Mouse (Mus musculus) heart, embryonic 10.5 days (tissue): ENCODE results near the gene Pdlim7. TPM values are rescaled to one million over a fixed set of nuclear protein-coding genes. Genes with fewer than 3 reads are reported as not detected.

Experiments
- DNase-seq: peaks from one replicate; pipeline ENCODE4 v3.0.0-alpha.2; 2017; ENCODE audit warnings: low spot score
- H3K27ac ChIP-seq: fragments of 300-500 bp; sonication (generic); 2 replicates; pipeline ENCODE4 v1.5.1; 2016; ENCODE audit warnings: mild to moderate bottlenecking
- H3K27me3 ChIP-seq: fragments of 300-500 bp; sonication (generic); 2 replicates; pipeline ENCODE4 v1.6.1; 2016; ENCODE audit warnings: mild to moderate bottlenecking; ENCODE audit not compliant: poor library complexity, insufficient read depth, severe bottlenecking
- H3K36me3 ChIP-seq: fragments of 300-500 bp; sonication (generic); 2 replicates; pipeline ENCODE4 v1.6.1; 2016; ENCODE audit warnings: mild to moderate bottlenecking, moderate library complexity
- H3K4me1 ChIP-seq: fragments of 300-500 bp; sonication (generic); 2 replicates; pipeline ENCODE4 v1.6.1; 2016; ENCODE audit warnings: mild to moderate bottlenecking
- H3K4me3 ChIP-seq: fragments of 300-500 bp; sonication (generic); 2 replicates; pipeline ENCODE4 v1.5.1; 2016; ENCODE audit warnings: mild to moderate bottlenecking, moderate library complexity
- H3K9me3 ChIP-seq: fragments of 300-500 bp; sonication (generic); 2 replicates; pipeline ENCODE4 v1.6.1; 2016; ENCODE audit warnings: mild to moderate bottlenecking, moderate library complexity
- WGBS: fragments of 180-500 bp; shearing (Covaris S2); methylation state at CpG from one replicate; pipeline ENCODE4 v1.1.7; 2016; 5-methylcytosine and 5-hydroxymethylcytosine counted together
- polyA plus RNA-seq: library from polyadenylated mRNA; unstranded; fragments of >200 nt; fragmentation: Nextera tagmentation; extraction: Ambion mirVana; gene quantifications from 2 replicates; pipeline ENCODE4 v1.2.1, GENCODE M21; 2016

Pdlim7 gene
- polyA plus RNA-seq, 1 experiment from 2014 or later = 397 TPM

- DNase-seq = no peak
- H3K4me1 ChIP-seq = peaks cover 18% of the 10 kb centered on the region
- H3K9me3 ChIP-seq = no peaks in the 10 kb centered on the region
- H3K36me3 ChIP-seq = peaks cover 81% of the 10 kb centered on the region
- H3K27me3 ChIP-seq = peaks cover 57% of the 10 kb centered on the region
- H3K4me3 ChIP-seq = no peak overlapping the region
- 61% methylated on average over 16 of the region's 16 CpGs for WGBS
- H3K27ac ChIP-seq = no peak overlapping the region
Observed at GRCm38 (mm10) chr13:55477492-55477891, 36.0 kb downstream of the Pdlim7 start.

- Histone ChIP-seq H3K27me3 (peaks cover 45% of the 10 kb centered on the region), H3K9me3 (no peaks in the 10 kb centered on the region), H3K27ac (no peak overlapping the region), H3K4me3 (no peak overlapping the region), H3K4me1 (peaks cover 27% of the 10 kb centered on the region), H3K36me3 (peaks cover 69% of the 10 kb centered on the region)
- DNase-seq = no peak
- 88% methylated on average over 8 of the region's 8 CpGs for WGBS
Observed at GRCm38 (mm10) chr13:55476256-55476655, 37.2 kb downstream of the Pdlim7 start.

GRCm38 (mm10) chr13:55475750-55476149, 37.7 kb downstream of the Pdlim7 start:
- Histone ChIP-seq H3K27ac (no peak overlapping the region), H3K4me1 (peaks cover 32% of the 10 kb centered on the region), H3K9me3 (no peaks in the 10 kb centered on the region), H3K36me3 (peaks cover 64% of the 10 kb centered on the region), H3K4me3 (no peak overlapping the region), H3K27me3 (peaks cover 46% of the 10 kb centered on the region)
- 83% methylated on average over 5 of the region's 5 CpGs for WGBS
- DNase-seq = no peak

- H3K4me1 ChIP-seq = peaks cover 32% of the 10 kb centered on the region
- peaks cover 57% of the 10 kb centered on the region for H3K27me3 ChIP-seq
- no peak overlapping the region for H3K4me3 ChIP-seq
- no peak overlapping the region for H3K27ac ChIP-seq
- DNase-seq = no peak
- no peaks in the 10 kb centered on the region for H3K9me3 ChIP-seq
- 67% methylated on average over 5 of the region's 5 CpGs for WGBS
- peaks cover 53% of the 10 kb centered on the region for H3K36me3 ChIP-seq
Observed at GRCm38 (mm10) chr13:55474621-55475069, 38.8 kb downstream of the Pdlim7 start.

- Histone ChIP-seq H3K36me3 (peaks cover 46% of the 10 kb centered on the region), H3K27me3 (peaks cover 64% of the 10 kb centered on the region), H3K4me1 (peaks cover 32% of the 10 kb centered on the region), H3K27ac (no peak overlapping the region), H3K4me3 (no peak overlapping the region), H3K9me3 (no peaks in the 10 kb centered on the region)
- 78% methylated on average over 11 of the region's 11 CpGs for WGBS
- DNase-seq = no peak
Observed at GRCm38 (mm10) chr13:55473961-55474360, 39.5 kb downstream of the Pdlim7 start.

GRCm38 (mm10) chr13:55473076-55473831, 40.2 kb downstream of the Pdlim7 start:
- Histone ChIP-seq H3K36me3 (peaks cover 42% of the 10 kb centered on the region), H3K4me1 (peaks cover 29% of the 10 kb centered on the region), H3K27ac (peak overlapping the region; percentile 75), H3K27me3 (peaks cover 71% of the 10 kb centered on the region), H3K4me3 (peak overlapping the region; percentile 65), H3K9me3 (no peaks in the 10 kb centered on the region)
- no peak for DNase-seq
- 21% methylated on average over 18 of the region's 18 CpGs for WGBS

- Histone ChIP-seq H3K27ac (peak overlapping the region; percentile 75), H3K9me3 (no peaks in the 10 kb centered on the region), H3K4me3 (peak overlapping the region; percentile 65), H3K4me1 (peaks cover 29% of the 10 kb centered on the region), H3K36me3 (peaks cover 37% of the 10 kb centered on the region), H3K27me3 (peaks cover 77% of the 10 kb centered on the region)
- under 1% methylated on average over 102 of the region's 103 CpGs for WGBS
- no peak for DNase-seq
Observed at GRCm38 (mm10) chr13:55472132-55473022, 41.1 kb downstream of the Pdlim7 start.

- no peaks in the 10 kb centered on the region for H3K9me3 ChIP-seq
- peaks cover 79% of the 10 kb centered on the region for H3K27me3 ChIP-seq
- WGBS = under 1% methylated on average over 31 of the region's 31 CpGs
- H3K36me3 ChIP-seq = peaks cover 31% of the 10 kb centered on the region
- no peak for DNase-seq
- peaks cover 29% of the 10 kb centered on the region for H3K4me1 ChIP-seq
- peak overlapping the region; percentile 65 for H3K4me3 ChIP-seq
- H3K27ac ChIP-seq = peak overlapping the region; percentile 75
Observed at GRCm38 (mm10) chr13:55471819-55472131, 41.7 kb downstream of the Pdlim7 start.

- Histone ChIP-seq H3K9me3 (no peaks in the 10 kb centered on the region), H3K27ac (peak overlapping the region; percentile 75), H3K27me3 (peaks cover 77% of the 10 kb centered on the region), H3K4me3 (peak overlapping the region; percentile 65), H3K4me1 (peaks cover 29% of the 10 kb centered on the region), H3K36me3 (peaks cover 26% of the 10 kb centered on the region)
- WGBS = 3% methylated on average over 54 of the region's 54 CpGs
- DNase-seq = peak; percentile 92
Observed at GRCm38 (mm10) chr13:55471156-55471818, 42.2 kb downstream of the Pdlim7 start.

- H3K27ac ChIP-seq = 0 out of 2 replicates have a peak overlapping the region, but pooled peaks have one; percentile 75
- H3K4me1 ChIP-seq = peaks cover 34% of the 10 kb centered on the region
- no peak overlapping the region for H3K4me3 ChIP-seq
- H3K36me3 ChIP-seq = peaks cover 17% of the 10 kb centered on the region
- no peaks in the 10 kb centered on the region for H3K9me3 ChIP-seq
- 71% methylated on average over 9 of the region's 9 CpGs for WGBS
- no peak for DNase-seq
- H3K27me3 ChIP-seq = peaks cover 77% of the 10 kb centered on the region
Observed at GRCm38 (mm10) chr13:55470372-55470771, 43.1 kb downstream of the Pdlim7 start.

GRCm38 (mm10) chr13:55468851-55469560, 44.5 kb downstream of the Pdlim7 start:
- WGBS = 42% methylated on average over 13 of the region's 13 CpGs
- Histone ChIP-seq H3K27ac (no peak overlapping the region), H3K4me1 (peaks cover 43% of the 10 kb centered on the region), H3K9me3 (no peaks in the 10 kb centered on the region), H3K36me3 (peaks cover 4% of the 10 kb centered on the region), H3K27me3 (peaks cover 68% of the 10 kb centered on the region), H3K4me3 (no peak overlapping the region)
- DNase-seq = no peak

GRCm38 (mm10) chr13:55465830-55466440, 47.5 kb downstream of the Pdlim7 start:
- DNase-seq = no peak
- H3K4me3 ChIP-seq = no peak overlapping the region
- peaks cover 67% of the 10 kb centered on the region for H3K27me3 ChIP-seq
- no peak overlapping the region for H3K27ac ChIP-seq
- H3K9me3 ChIP-seq = no peaks in the 10 kb centered on the region
- WGBS = 74% methylated on average over 5 of the region's 5 CpGs
- H3K4me1 ChIP-seq = peaks cover 31% of the 10 kb centered on the region
- peaks cover 10% of the 10 kb centered on the region for H3K36me3 ChIP-seq
